Mouse (Mus musculus) cortical plate, adult 2 months (tissue): ENCODE data around the gene Tuba1a.

Source experiments
- CTCF ChIP-seq: fragments of 200-500 bp; IDR thresholded peaks from 2 replicates; pipeline ENCODE4 v1.5.1; 2011; ENCODE audit warnings: mild to moderate bottlenecking, control low read depth, low read length; ENCODE audit not compliant: insufficient read depth; ENCODE audit errors: extremely low read depth
- POLR2A ChIP-seq: fragments of 200-500 bp; IDR thresholded peaks from 2 replicates; pipeline ENCODE4 v1.6.1; 2011; ENCODE audit warnings: mild to moderate bottlenecking, low read length, control low read depth; ENCODE audit not compliant: insufficient read depth; ENCODE audit errors: extremely low read depth

GRCm38 (mm10) chr15:98980012-98980614 lies 26.6 kb upstream of the Tuba1a start:
- TF ChIP-seq CTCF: no peak
- no peak for TF ChIP-seq POLR2A
